Mouse (Mus musculus) thymus, postnatal 0 days (tissue): ENCODE measurements around the gene Tmem92. TPM values are rescaled to one million over a fixed set of nuclear protein-coding genes. Genes with fewer than 3 reads are reported as not detected.

Source experiments
- DNase-seq: peaks from one replicate; pipeline ENCODE4 v3.0.0-alpha.2; 2015; ENCODE audit warnings: low spot score
- polyA plus RNA-seq: library from polyadenylated mRNA; unstranded; fragments of >200 nt; fragmentation: Nextera tagmentation; extraction: Ambion mirVana; gene quantifications from 2 replicates; pipeline ENCODE4 v1.2.1, GENCODE M21; 2015

Gene Tmem92
- polyA plus RNA-seq, 1 experiment from 2014 or later, result 0.18 TPM

- no peak for DNase-seq
These were observed 52.9 kb downstream of the Tmem92 start for GRCm38 (mm10) chr11:94729565-94729964.

- DNase-seq, result no peak
These were observed 54.0 kb downstream of the Tmem92 start for GRCm38 (mm10) chr11:94728545-94728944.

- DNase-seq, result no peak
These were observed 55.2 kb downstream of the Tmem92 start for GRCm38 (mm10) chr11:94727306-94727705.

Other genes starting within 250 kb of the Tmem92 start
- 2.4 and 3.2 TPM in 2 replicates for gene Rsad1, start 233.4 kb downstream of the Tmem92 start, polyA plus RNA-seq
- 0.94 and 1.3 TPM in 2 replicates for gene Chad, start 217.7 kb downstream of the Tmem92 start, polyA plus RNA-seq
- 2.7 and 3.0 TPM in 2 replicates for gene Acsf2, start 180.8 kb downstream of the Tmem92 start, polyA plus RNA-seq
- gene Lrrc59, start 152.9 kb downstream of the Tmem92 start, polyA plus RNA-seq, result 114 and 118 TPM in 2 replicates
- gene Mrpl27, start 128.9 kb downstream of the Tmem92 start, polyA plus RNA-seq, result 109 and 134 TPM in 2 replicates
- gene Eme1, start 128.7 kb downstream of the Tmem92 start, polyA plus RNA-seq, result 16.2 and 16.8 TPM in 2 replicates
- 13.0 and 15.4 TPM in 2 replicates for gene Xylt2, start 105.2 kb downstream of the Tmem92 start, polyA plus RNA-seq
- gene Gm11541, start 78.2 kb downstream of the Tmem92 start, polyA plus RNA-seq, result 0.08 and 0.13 TPM in 2 replicates
- gene Cdc34b, start 40.9 kb downstream of the Tmem92 start, polyA plus RNA-seq, result 0.12 TPM in 1 of 2 replicates, not detected in the other
- gene Col1a1, start 153.5 kb upstream of the Tmem92 start, polyA plus RNA-seq, result 64.3 and 68.9 TPM in 2 replicates
- gene Hils1, start 184.9 kb upstream of the Tmem92 start, polyA plus RNA-seq, result not detected in 2 replicates
- 0.22 and 0.30 TPM in 2 replicates for gene Sgca, start 193.6 kb upstream of the Tmem92 start, polyA plus RNA-seq
- gene Ppp1r9b, start 208.3 kb upstream of the Tmem92 start, polyA plus RNA-seq, result 21.5 and 27.9 TPM in 2 replicates
- 6.7 and 7.0 TPM in 2 replicates for gene Samd14, start 227.2 kb upstream of the Tmem92 start, polyA plus RNA-seq